Mouse (Mus musculus): Measurements from ENCODE around the gene Gusb. TPM values are rescaled to one million over a fixed set of nuclear protein-coding genes. Genes with fewer than 3 reads are reported as not detected.

Gene Gusb
- polyA plus RNA-seq, 1 experiment = 22.5 TPM

- TF ChIP-seq POLR2A (IDR thresholded peaks at IDR 0.05; ENCODE audit: borderline replicate concordance, extremely low read depth, insufficient read depth, insufficient read length, poor library complexity, severe bottlenecking) (no peak), CTCF (IDR thresholded peaks at IDR 0.05; ENCODE audit: borderline replicate concordance, extremely low read depth, insufficient read depth, insufficient read length) (no peak)
- DNase-seq (ENCODE audit: low read depth) = no peak
These were observed 19.5 kb upstream of the Gusb start for GRCm38 (mm10) chr5:130022366-130022765.

- DNase-seq (ENCODE audit: low read depth) = peak; percentile 9
- TF ChIP-seq CTCF (IDR thresholded peaks at IDR 0.05; ENCODE audit: borderline replicate concordance, extremely low read depth, insufficient read depth, insufficient read length) (no peak), POLR2A (IDR thresholded peaks at IDR 0.05; ENCODE audit: borderline replicate concordance, extremely low read depth, insufficient read depth, insufficient read length, poor library complexity, severe bottlenecking) (no peak)
These were observed 18.6 kb upstream of the Gusb start for GRCm38 (mm10) chr5:130021361-130021966.

- DNase-seq (ENCODE audit: low read depth) = no peak
- TF ChIP-seq CTCF (IDR thresholded peaks at IDR 0.05; ENCODE audit: borderline replicate concordance, extremely low read depth, insufficient read depth, insufficient read length) = no peak
- TF ChIP-seq POLR2A (IDR thresholded peaks at IDR 0.05; ENCODE audit: borderline replicate concordance, extremely low read depth, insufficient read depth, insufficient read length, poor library complexity, severe bottlenecking) = no peak
These were observed 16.6 kb upstream of the Gusb start for GRCm38 (mm10) chr5:130019461-130019860.

- TF ChIP-seq CTCF (IDR thresholded peaks at IDR 0.05; ENCODE audit: borderline replicate concordance, extremely low read depth, insufficient read depth, insufficient read length) (peak; percentile 15; the same call in 1 of the 2 replicates), POLR2A (IDR thresholded peaks at IDR 0.05; ENCODE audit: borderline replicate concordance, extremely low read depth, insufficient read depth, insufficient read length, poor library complexity, severe bottlenecking) (no peak)
- DNase-seq (ENCODE audit: low read depth) = no peak
These were observed 12.3 kb upstream of the Gusb start for GRCm38 (mm10) chr5:130015104-130015503.

GRCm38 (mm10) chr5:130010961-130011360, 8.1 kb upstream of the Gusb start:
- TF ChIP-seq POLR2A (IDR thresholded peaks at IDR 0.05; ENCODE audit: borderline replicate concordance, extremely low read depth, insufficient read depth, insufficient read length, poor library complexity, severe bottlenecking) (no peak), CTCF (IDR thresholded peaks at IDR 0.05; ENCODE audit: borderline replicate concordance, extremely low read depth, insufficient read depth, insufficient read length) (peak; percentile 64)
- no peak for DNase-seq (ENCODE audit: low read depth)

GRCm38 (mm10) chr5:130009784-130010183, 6.9 kb upstream of the Gusb start:
- no peak for DNase-seq (ENCODE audit: low read depth)
- TF ChIP-seq POLR2A (IDR thresholded peaks at IDR 0.05; ENCODE audit: borderline replicate concordance, extremely low read depth, insufficient read depth, insufficient read length, poor library complexity, severe bottlenecking) = no peak
- TF ChIP-seq CTCF (IDR thresholded peaks at IDR 0.05; ENCODE audit: borderline replicate concordance, extremely low read depth, insufficient read depth, insufficient read length) = no peak

GRCm38 (mm10) chr5:130008034-130008590, 5.3 kb upstream of the Gusb start:
- DNase-seq (ENCODE audit: low read depth) = no peak
- TF ChIP-seq POLR2A (IDR thresholded peaks at IDR 0.05; ENCODE audit: borderline replicate concordance, extremely low read depth, insufficient read depth, insufficient read length, poor library complexity, severe bottlenecking) = no peak
- TF ChIP-seq CTCF (IDR thresholded peaks at IDR 0.05; ENCODE audit: borderline replicate concordance, extremely low read depth, insufficient read depth, insufficient read length) = no peak

- TF ChIP-seq CTCF (IDR thresholded peaks at IDR 0.05; ENCODE audit: borderline replicate concordance, extremely low read depth, insufficient read depth, insufficient read length) = peak; percentile 33; the same call in 1 of the 2 replicates
- TF ChIP-seq POLR2A (IDR thresholded peaks at IDR 0.05; ENCODE audit: borderline replicate concordance, extremely low read depth, insufficient read depth, insufficient read length, poor library complexity, severe bottlenecking) = no peak
- no peak for DNase-seq (ENCODE audit: low read depth)
These were observed 4.5 kb upstream of the Gusb start for GRCm38 (mm10) chr5:130007344-130007743.

- no peak for DNase-seq (ENCODE audit: low read depth)
- TF ChIP-seq POLR2A (IDR thresholded peaks at IDR 0.05; ENCODE audit: borderline replicate concordance, extremely low read depth, insufficient read depth, insufficient read length, poor library complexity, severe bottlenecking) = no peak
- TF ChIP-seq CTCF (IDR thresholded peaks at IDR 0.05; ENCODE audit: borderline replicate concordance, extremely low read depth, insufficient read depth, insufficient read length) = no peak
These were observed 380 bp upstream of the Gusb start for GRCm38 (mm10) chr5:130003229-130003628.

GRCm38 (mm10) chr5:130001356-130001987, 1.4 kb downstream of the Gusb start:
- TF ChIP-seq CTCF (IDR thresholded peaks at IDR 0.05; ENCODE audit: borderline replicate concordance, extremely low read depth, insufficient read depth, insufficient read length) (no peak), POLR2A (IDR thresholded peaks at IDR 0.05; ENCODE audit: borderline replicate concordance, extremely low read depth, insufficient read depth, insufficient read length, poor library complexity, severe bottlenecking) (no peak)
- DNase-seq (ENCODE audit: low read depth) = no peak

- no peak for TF ChIP-seq CTCF (IDR thresholded peaks at IDR 0.05; ENCODE audit: borderline replicate concordance, extremely low read depth, insufficient read depth, insufficient read length)
- no peak for TF ChIP-seq POLR2A (IDR thresholded peaks at IDR 0.05; ENCODE audit: borderline replicate concordance, extremely low read depth, insufficient read depth, insufficient read length, poor library complexity, severe bottlenecking)
- DNase-seq (ENCODE audit: low read depth) = no peak
These were observed 2.1 kb downstream of the Gusb start for GRCm38 (mm10) chr5:130000735-130001134.
